Mouse (Mus musculus): Measurements from ENCODE around the gene Lnx1. TPM values are rescaled to one million over a fixed set of nuclear protein-coding genes. Genes with fewer than 3 reads are reported as not detected.

Lnx1 gene
- polyA plus RNA-seq, 1 experiment from 2014 or later, result 5.2 TPM

DNA sequence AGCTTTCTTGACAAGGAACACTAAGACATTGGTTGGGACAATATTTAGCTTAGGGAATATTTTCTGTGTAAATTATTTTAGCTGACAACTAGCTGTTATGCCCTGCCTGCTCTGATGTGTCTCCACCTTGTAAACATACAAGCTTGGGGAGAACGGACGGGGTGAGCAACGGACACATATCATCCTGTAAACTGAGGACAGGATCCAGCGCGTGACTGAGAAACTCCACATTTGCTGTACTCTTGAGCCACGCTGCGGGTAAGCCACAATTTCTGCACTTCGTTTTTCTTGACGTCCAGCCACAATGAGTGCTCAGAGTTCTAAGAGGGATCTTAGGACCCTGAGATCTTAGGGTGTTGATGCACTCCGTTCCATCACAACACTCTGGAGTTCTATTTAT, 48.9 kb downstream of the Lnx1 start:
- Histone ChIP-seq H3K36me3 (ENCODE audit: control insufficient read depth, insufficient read depth, low read length) (no peaks in the 10 kb centered on the region), H3K4me2 (ENCODE audit: low read depth, low read length) (no peak overlapping the region), H3K9ac (ENCODE audit: low read length) (no peak overlapping the region), H3K4me3 (replicated peaks; ENCODE audit: low read length) (no peak overlapping the region), H3K4me1 (ENCODE audit: control insufficient read depth, insufficient read depth, low read length) (no peaks in the 10 kb centered on the region), H3K27me3 (ENCODE audit: control insufficient read depth, insufficient read depth, low read length) (no peaks in the 10 kb centered on the region), H3K9me3 (replicated peaks; ENCODE audit: control insufficient read depth, low read length) (no peaks in the 10 kb centered on the region), H3K27ac (ENCODE audit: low read length) (no peak overlapping the region)
- no peak for ATAC-seq (ENCODE audit: insufficient read depth, low FRiP score)
- WGBS, result 78% methylated on average over 10 of the region's 10 CpGs

- H3K9me3 ChIP-seq (replicated peaks; ENCODE audit: control insufficient read depth, low read length), result no peaks in the 10 kb centered on the region
- H3K4me1 ChIP-seq (ENCODE audit: control insufficient read depth, insufficient read depth, low read length), result no peaks in the 10 kb centered on the region; the same call in 1 of the 2 replicates
- no peak overlapping the region for H3K4me2 ChIP-seq (ENCODE audit: low read depth, low read length)
- no peak overlapping the region for H3K27ac ChIP-seq (ENCODE audit: low read length)
- H3K27me3 ChIP-seq (ENCODE audit: control insufficient read depth, insufficient read depth, low read length), result no peaks in the 10 kb centered on the region
- no peak overlapping the region for H3K9ac ChIP-seq (ENCODE audit: low read length)
- no peak for ATAC-seq (ENCODE audit: insufficient read depth, low FRiP score)
- H3K36me3 ChIP-seq (ENCODE audit: control insufficient read depth, insufficient read depth, low read length), result no peaks in the 10 kb centered on the region
- no peak overlapping the region for H3K4me3 ChIP-seq (replicated peaks; ENCODE audit: low read length)
- WGBS, result 97% methylated on average over 1 of the region's 1 CpGs
These were observed 53.6 kb downstream of the Lnx1 start for GRCm38 (mm10) chr5:74649122-74649521.

DNA sequence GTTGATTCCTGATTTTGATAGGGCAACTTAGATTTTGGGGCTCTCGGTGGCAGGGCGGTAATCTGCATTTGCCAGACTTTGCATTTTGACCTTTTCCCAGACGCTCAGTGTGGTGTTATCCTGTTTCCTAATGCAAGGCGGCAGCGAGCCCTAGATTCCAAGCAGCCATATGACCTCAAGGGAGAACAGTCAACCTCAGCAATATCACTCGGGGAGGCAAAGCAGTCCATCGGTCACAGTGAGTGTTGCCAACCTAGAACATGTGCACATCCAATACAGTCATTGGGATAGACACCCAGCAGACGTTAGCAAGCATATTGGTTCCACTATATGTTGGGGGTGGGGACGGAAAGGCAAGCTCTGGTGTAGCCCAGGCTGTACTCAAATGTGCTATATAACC, 54.5 kb downstream of the Lnx1 start:
- Histone ChIP-seq H3K36me3 (ENCODE audit: control insufficient read depth, insufficient read depth, low read length) (no peaks in the 10 kb centered on the region), H3K4me3 (replicated peaks; ENCODE audit: low read length) (no peak overlapping the region), H3K9ac (ENCODE audit: low read length) (no peak overlapping the region), H3K27ac (ENCODE audit: low read length) (no peak overlapping the region), H3K9me3 (replicated peaks; ENCODE audit: control insufficient read depth, low read length) (no peaks in the 10 kb centered on the region), H3K4me1 (ENCODE audit: control insufficient read depth, insufficient read depth, low read length) (no peaks in the 10 kb centered on the region; the same call in 1 of the 2 replicates), H3K27me3 (ENCODE audit: control insufficient read depth, insufficient read depth, low read length) (no peaks in the 10 kb centered on the region), H3K4me2 (ENCODE audit: low read depth, low read length) (no peak overlapping the region)
- 87% methylated on average over 9 of the region's 9 CpGs for WGBS
- ATAC-seq (ENCODE audit: insufficient read depth, low FRiP score), result no peak

DNA sequence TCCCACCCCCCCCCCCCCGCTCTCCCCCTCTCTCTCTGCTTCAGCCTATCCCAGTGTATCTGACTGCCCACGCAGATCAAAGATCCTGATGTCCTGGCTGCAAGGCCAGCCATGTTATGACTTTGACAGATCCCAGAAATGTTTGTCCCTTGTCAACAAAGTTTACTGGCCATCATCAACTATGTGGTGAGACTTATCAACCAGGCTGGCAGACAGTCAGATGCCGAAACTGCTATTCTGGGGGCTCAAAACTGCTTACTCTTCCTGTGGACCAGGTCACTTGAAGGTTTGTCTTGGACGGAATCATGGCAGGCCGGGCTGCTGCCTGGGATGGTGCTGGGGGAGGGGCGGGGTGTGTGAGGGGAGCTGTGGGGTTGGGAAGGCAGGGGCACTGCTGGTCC, 55.1 kb downstream of the Lnx1 start:
- H3K9me3 ChIP-seq (replicated peaks; ENCODE audit: control insufficient read depth, low read length), result no peaks in the 10 kb centered on the region
- no peak overlapping the region for H3K27ac ChIP-seq (ENCODE audit: low read length)
- no peaks in the 10 kb centered on the region for H3K27me3 ChIP-seq (ENCODE audit: control insufficient read depth, insufficient read depth, low read length)
- H3K4me2 ChIP-seq (ENCODE audit: low read depth, low read length), result no peak overlapping the region
- no peak for ATAC-seq (ENCODE audit: insufficient read depth, low FRiP score)
- no peaks in the 10 kb centered on the region for H3K36me3 ChIP-seq (ENCODE audit: control insufficient read depth, insufficient read depth, low read length)
- 36% methylated on average over 5 of the region's 6 CpGs for WGBS
- H3K9ac ChIP-seq (ENCODE audit: low read length), result no peak overlapping the region
- H3K4me3 ChIP-seq (replicated peaks; ENCODE audit: low read length), result no peak overlapping the region
- no peaks in the 10 kb centered on the region; the same call in 1 of the 2 replicates for H3K4me1 ChIP-seq (ENCODE audit: control insufficient read depth, insufficient read depth, low read length)

- Histone ChIP-seq H3K4me1 (ENCODE audit: control insufficient read depth, insufficient read depth, low read length) (no peaks in the 10 kb centered on the region; the same call in 1 of the 2 replicates), H3K4me3 (replicated peaks; ENCODE audit: low read length) (no peak overlapping the region), H3K27me3 (ENCODE audit: control insufficient read depth, insufficient read depth, low read length) (no peaks in the 10 kb centered on the region), H3K36me3 (ENCODE audit: control insufficient read depth, insufficient read depth, low read length) (no peaks in the 10 kb centered on the region), H3K9ac (ENCODE audit: low read length) (no peak overlapping the region), H3K27ac (ENCODE audit: low read length) (no peak overlapping the region), H3K4me2 (ENCODE audit: low read depth, low read length) (no peak overlapping the region), H3K9me3 (replicated peaks; ENCODE audit: control insufficient read depth, low read length) (no peaks in the 10 kb centered on the region)
- no peak for ATAC-seq (ENCODE audit: insufficient read depth, low FRiP score)
- whole genome bisulfite sequencing, result 57% methylated on average over 2 of the region's 2 CpGs
These were observed 60.4 kb downstream of the Lnx1 start for GRCm38 (mm10) chr5:74642291-74642690.

GRCm38 (mm10) chr5:74641000-74641399, 61.7 kb downstream of the Lnx1 start:
- Histone ChIP-seq H3K36me3 (ENCODE audit: control insufficient read depth, insufficient read depth, low read length) (no peaks in the 10 kb centered on the region), H3K4me1 (ENCODE audit: control insufficient read depth, insufficient read depth, low read length) (no peaks in the 10 kb centered on the region), H3K4me3 (replicated peaks; ENCODE audit: low read length) (no peak overlapping the region), H3K4me2 (ENCODE audit: low read depth, low read length) (no peak overlapping the region), H3K9me3 (replicated peaks; ENCODE audit: control insufficient read depth, low read length) (no peaks in the 10 kb centered on the region), H3K27ac (ENCODE audit: low read length) (no peak overlapping the region), H3K9ac (ENCODE audit: low read length) (no peak overlapping the region), H3K27me3 (ENCODE audit: control insufficient read depth, insufficient read depth, low read length) (no peaks in the 10 kb centered on the region)
- WGBS, result 57% methylated on average over 6 of the region's 6 CpGs
- ATAC-seq (ENCODE audit: insufficient read depth, low FRiP score), result no peak; the same call in 1 of the 2 replicates

DNA sequence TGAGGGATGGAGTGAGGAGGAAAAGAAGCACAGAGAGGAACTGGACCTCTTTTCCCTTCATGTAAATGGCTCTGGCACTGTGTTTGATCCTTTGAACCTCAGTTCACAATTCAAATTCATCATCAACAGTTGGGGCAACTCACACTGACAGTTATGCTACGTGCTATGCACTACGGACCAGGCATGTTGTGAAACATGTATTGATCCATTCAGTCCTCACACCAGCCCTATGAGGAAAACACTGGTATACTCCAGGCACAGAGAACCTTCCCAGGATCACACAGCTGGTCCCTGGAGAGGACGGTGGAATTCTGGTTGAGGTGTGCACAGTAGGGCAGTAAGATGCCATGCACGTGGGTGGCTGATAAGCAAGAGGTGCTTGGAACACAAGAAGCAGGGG, 62.2 kb downstream of the Lnx1 start:
- no peaks in the 10 kb centered on the region for H3K4me1 ChIP-seq (ENCODE audit: control insufficient read depth, insufficient read depth, low read length)
- WGBS, result 68% methylated on average over 4 of the region's 4 CpGs
- H3K4me2 ChIP-seq (ENCODE audit: low read depth, low read length), result no peak overlapping the region
- H3K4me3 ChIP-seq (replicated peaks; ENCODE audit: low read length), result no peak overlapping the region
- no peaks in the 10 kb centered on the region for H3K27me3 ChIP-seq (ENCODE audit: control insufficient read depth, insufficient read depth, low read length)
- H3K9me3 ChIP-seq (replicated peaks; ENCODE audit: control insufficient read depth, low read length), result no peaks in the 10 kb centered on the region
- H3K27ac ChIP-seq (ENCODE audit: low read length), result no peak overlapping the region
- H3K36me3 ChIP-seq (ENCODE audit: control insufficient read depth, insufficient read depth, low read length), result no peaks in the 10 kb centered on the region
- no peak overlapping the region for H3K9ac ChIP-seq (ENCODE audit: low read length)
- no peak for ATAC-seq (ENCODE audit: insufficient read depth, low FRiP score)

- Histone ChIP-seq H3K4me3 (replicated peaks; ENCODE audit: low read length) (no peak overlapping the region), H3K9ac (ENCODE audit: low read length) (no peak overlapping the region), H3K4me2 (ENCODE audit: low read depth, low read length) (no peak overlapping the region), H3K9me3 (replicated peaks; ENCODE audit: control insufficient read depth, low read length) (no peaks in the 10 kb centered on the region), H3K27ac (ENCODE audit: low read length) (no peak overlapping the region), H3K36me3 (ENCODE audit: control insufficient read depth, insufficient read depth, low read length) (no peaks in the 10 kb centered on the region), H3K4me1 (ENCODE audit: control insufficient read depth, insufficient read depth, low read length) (no peaks in the 10 kb centered on the region), H3K27me3 (ENCODE audit: control insufficient read depth, insufficient read depth, low read length) (no peaks in the 10 kb centered on the region)
- no peak for ATAC-seq (ENCODE audit: insufficient read depth, low FRiP score)
- 79% methylated on average over 6 of the region's 6 CpGs for WGBS
These were observed 63.2 kb downstream of the Lnx1 start for GRCm38 (mm10) chr5:74639516-74639915.

GRCm38 (mm10) chr5:74634391-74634790, 68.3 kb downstream of the Lnx1 start:
- H3K9me3 ChIP-seq (replicated peaks; ENCODE audit: control insufficient read depth, low read length), result no peaks in the 10 kb centered on the region
- no peaks in the 10 kb centered on the region for H3K27me3 ChIP-seq (ENCODE audit: control insufficient read depth, insufficient read depth, low read length)
- no peak overlapping the region for H3K9ac ChIP-seq (ENCODE audit: low read length)
- H3K4me1 ChIP-seq (ENCODE audit: control insufficient read depth, insufficient read depth, low read length), result no peaks in the 10 kb centered on the region
- WGBS, result 52% methylated on average over 3 of the region's 3 CpGs
- H3K4me3 ChIP-seq (replicated peaks; ENCODE audit: low read length), result no peak overlapping the region
- no peak for ATAC-seq (ENCODE audit: insufficient read depth, low FRiP score)
- no peak overlapping the region for H3K27ac ChIP-seq (ENCODE audit: low read length)
- H3K36me3 ChIP-seq (ENCODE audit: control insufficient read depth, insufficient read depth, low read length), result no peaks in the 10 kb centered on the region
- no peak overlapping the region for H3K4me2 ChIP-seq (ENCODE audit: low read depth, low read length)

DNA sequence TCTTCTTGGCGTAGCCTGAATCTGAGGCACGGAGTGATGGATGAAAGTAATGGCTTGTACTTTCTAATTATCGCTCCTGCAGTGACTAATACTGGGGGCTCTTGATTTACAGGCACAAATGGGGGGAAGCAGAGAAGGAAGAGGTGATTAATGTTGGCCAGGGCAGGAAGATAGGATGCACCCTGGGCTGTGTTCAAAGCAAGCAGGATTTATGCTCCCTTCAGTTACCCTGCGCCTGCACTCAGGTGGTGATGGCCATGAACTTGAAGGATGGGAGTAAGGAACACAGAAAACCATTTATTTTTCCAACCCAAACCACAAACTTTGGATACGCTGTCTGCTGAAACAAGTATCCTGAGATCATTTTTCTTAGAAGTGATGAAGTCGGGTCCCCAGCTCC, 69.3 kb downstream of the Lnx1 start:
- WGBS, result 75% methylated on average over 6 of the region's 6 CpGs
- Histone ChIP-seq H3K27me3 (ENCODE audit: control insufficient read depth, insufficient read depth, low read length) (no peaks in the 10 kb centered on the region), H3K4me2 (ENCODE audit: low read depth, low read length) (no peak overlapping the region), H3K9ac (ENCODE audit: low read length) (no peak overlapping the region), H3K4me1 (ENCODE audit: control insufficient read depth, insufficient read depth, low read length) (no peaks in the 10 kb centered on the region), H3K9me3 (replicated peaks; ENCODE audit: control insufficient read depth, low read length) (no peaks in the 10 kb centered on the region), H3K27ac (ENCODE audit: low read length) (no peak overlapping the region), H3K36me3 (ENCODE audit: control insufficient read depth, insufficient read depth, low read length) (no peaks in the 10 kb centered on the region), H3K4me3 (replicated peaks; ENCODE audit: low read length) (no peak overlapping the region)
- ATAC-seq (ENCODE audit: insufficient read depth, low FRiP score), result no peak

Measured in stomach, embryonic 16.5 days (tissue).